In genomic region chr7:64895685-64896101, GRCm38 (mm10) we compare ENCODE assay signal across 14 mouse cellular contexts. TPM values are rescaled to one million over a fixed set of nuclear protein-coding genes. Genes with fewer than 3 reads are reported as not detected.
DNase-seq lines count a peak whose midpoint lies in the region; ATAC-seq lines count a peak whose summit lies in the region.
"Had no signal": no experiment of that assay in that cellular context is flagged by ENCODE, and none has a peak within 500 bp of the region (broad histone marks: within the 10 kb centered on the region; RNA-seq: fewer than 3 reads in every experiment).

No protein-coding gene starts in this region.

- H3K9me3 ChIP-seq in heart, embryonic 10.5 days = no peaks in the 10 kb centered on the region
- H3K9me3 ChIP-seq in midbrain, embryonic 11.5 days (ENCODE audit: control insufficient read depth, low read length) = no peaks in the 10 kb centered on the region
- H3K9me3 ChIP-seq in midbrain, embryonic 14.5 days (ENCODE audit: control insufficient read depth, low read length) = no peaks in the 10 kb centered on the region
- H3K9me3 ChIP-seq in hindbrain, embryonic 14.5 days (ENCODE audit: control insufficient read depth, low read length) = no peaks in the 10 kb centered on the region
- H3K9me3 ChIP-seq in neural tube, embryonic 15.5 days (replicated peaks) = no peaks in the 10 kb centered on the region
- H3K9me3 ChIP-seq: midbrain, embryonic 12.5 days had no signal

- peak; percentile 64 for DNase-seq in heart, embryonic 10.5 days (ENCODE audit: low spot score)
- DNase-seq in heart, postnatal 36 days = no peak
- DNase-seq in midbrain, embryonic 11.5 days (ENCODE audit: low spot score, missing footprints) = peak; percentile 85
- DNase-seq in midbrain, embryonic 14.5 days = no peak
- DNase-seq in hindbrain, embryonic 14.5 days (ENCODE audit: low spot score) = no peak
- DNase-seq in cerebellum, postnatal 36 days = no peak
- DNase-seq in right cerebral cortex, postnatal 14 days = no peak
- DNase-seq: adrenal gland, adult 8-10 months; gastrocnemius, postnatal 25 days; heart, postnatal 10 days; left cerebral cortex, postnatal 4 days had no signal

- no peak overlapping the region for H3K4me3 ChIP-seq in heart, embryonic 10.5 days
- no peak overlapping the region for H3K4me3 ChIP-seq in midbrain, embryonic 11.5 days (ENCODE audit: low read depth, low read length)
- H3K4me3 ChIP-seq in midbrain, embryonic 14.5 days (replicated peaks; ENCODE audit: low read depth, low read length) = no peak overlapping the region
- H3K4me3 ChIP-seq in hindbrain, embryonic 14.5 days (replicated peaks; ENCODE audit: low read length) = no peak overlapping the region
- H3K4me3 ChIP-seq in neural tube, embryonic 15.5 days (replicated peaks) = no peak overlapping the region
- H3K4me3 ChIP-seq: erythroblast, embryonic 14.5 days; midbrain, embryonic 12.5 days had no signal

- WGBS in heart, embryonic 10.5 days = 37% methylated on average over 5 of the region's 5 CpGs
- 51% methylated on average over 5 of the region's 5 CpGs for WGBS in midbrain, embryonic 11.5 days
- 55% methylated on average over 5 of the region's 5 CpGs for WGBS in midbrain, embryonic 14.5 days
- 52% methylated on average over 5 of the region's 5 CpGs for WGBS in hindbrain, embryonic 14.5 days
- WGBS in neural tube, embryonic 15.5 days = 47% methylated on average over 5 of the region's 5 CpGs

- 0 out of 2 replicates have a peak, but pooled peaks cover 4% of the 10 kb centered on the region for H3K4me1 ChIP-seq in heart, embryonic 10.5 days
- H3K4me1 ChIP-seq in midbrain, embryonic 11.5 days (ENCODE audit: control insufficient read depth, insufficient read depth, low read length) = no peaks in the 10 kb centered on the region; the same call in 1 of the 2 replicates
- no peaks in the 10 kb centered on the region; the same call in 1 of the 2 replicates for H3K4me1 ChIP-seq in midbrain, embryonic 14.5 days (ENCODE audit: control insufficient read depth, insufficient read depth, low read length)
- H3K4me1 ChIP-seq in hindbrain, embryonic 14.5 days (replicated peaks; ENCODE audit: control insufficient read depth, insufficient read depth, low read length) = peaks cover 11% of the 10 kb centered on the region
- H3K4me1 ChIP-seq in neural tube, embryonic 15.5 days = peaks cover 18% of the 10 kb centered on the region

- H3K27ac ChIP-seq in heart, embryonic 10.5 days = no peak overlapping the region
- H3K27ac ChIP-seq in midbrain, embryonic 11.5 days (ENCODE audit: low read depth, low read length) = no peak overlapping the region
- H3K27ac ChIP-seq in midbrain, embryonic 14.5 days (replicated peaks; ENCODE audit: low read depth, low read length) = no peak overlapping the region
- H3K27ac ChIP-seq in hindbrain, embryonic 14.5 days = peak overlapping the region; percentile 52
- peak overlapping the region; percentile 33 for H3K27ac ChIP-seq in neural tube, embryonic 15.5 days (replicated peaks)
- H3K27ac ChIP-seq: midbrain, embryonic 12.5 days had no signal

- no peaks in the 10 kb centered on the region for H3K36me3 ChIP-seq in heart, embryonic 10.5 days
- no peaks in the 10 kb centered on the region for H3K36me3 ChIP-seq in midbrain, embryonic 11.5 days (ENCODE audit: control insufficient read depth, insufficient read depth, low read length)
- H3K36me3 ChIP-seq in midbrain, embryonic 14.5 days (ENCODE audit: control insufficient read depth, insufficient read depth, low read length) = no peaks in the 10 kb centered on the region
- H3K36me3 ChIP-seq in hindbrain, embryonic 14.5 days (replicated peaks; ENCODE audit: control insufficient read depth, insufficient read depth) = no peaks in the 10 kb centered on the region
- H3K36me3 ChIP-seq in neural tube, embryonic 15.5 days = no peaks in the 10 kb centered on the region
- H3K36me3 ChIP-seq: midbrain, embryonic 12.5 days had no signal

- H3K27me3 ChIP-seq in heart, embryonic 10.5 days (ENCODE audit: insufficient read depth, poor library complexity, severe bottlenecking) = no peaks in the 10 kb centered on the region
- H3K27me3 ChIP-seq in midbrain, embryonic 11.5 days (ENCODE audit: control insufficient read depth, insufficient read depth, low read length) = no peaks in the 10 kb centered on the region
- H3K27me3 ChIP-seq in midbrain, embryonic 14.5 days (ENCODE audit: control insufficient read depth, insufficient read depth, low read length) = no peaks in the 10 kb centered on the region
- no peaks in the 10 kb centered on the region for H3K27me3 ChIP-seq in hindbrain, embryonic 14.5 days (ENCODE audit: control insufficient read depth, insufficient read depth, low read length)
- no peaks in the 10 kb centered on the region for H3K27me3 ChIP-seq in neural tube, embryonic 15.5 days (replicated peaks)
- H3K27me3 ChIP-seq: midbrain, embryonic 12.5 days had no signal

- no peak overlapping the region for H3K9ac ChIP-seq in midbrain, embryonic 11.5 days (ENCODE audit: low read length)
- no peak overlapping the region for H3K9ac ChIP-seq in midbrain, embryonic 14.5 days (replicated peaks; ENCODE audit: low read length)
- no peak overlapping the region for H3K9ac ChIP-seq in hindbrain, embryonic 14.5 days
- H3K9ac ChIP-seq in neural tube, embryonic 15.5 days (replicated peaks) = no peak overlapping the region
- H3K9ac ChIP-seq: midbrain, embryonic 12.5 days had no signal

- intact Hi-C loops in heart, postnatal 36 days (cut with DNase I) = no loop called here

- H3K4me2 ChIP-seq in midbrain, embryonic 11.5 days = no peak overlapping the region
- H3K4me2 ChIP-seq in midbrain, embryonic 14.5 days (ENCODE audit: low read length) = no peak overlapping the region
- H3K4me2 ChIP-seq in hindbrain, embryonic 14.5 days (replicated peaks) = no peak overlapping the region
- H3K4me2 ChIP-seq in neural tube, embryonic 15.5 days = no peak overlapping the region
- H3K4me2 ChIP-seq: midbrain, embryonic 12.5 days had no signal

- ATAC-seq in midbrain, embryonic 11.5 days (ENCODE audit: low FRiP score) = peak; percentile 57; the same call in 1 of the 2 replicates
- ATAC-seq in midbrain, embryonic 14.5 days (ENCODE audit: low FRiP score, low TSS enrichment) = no peak
- no peak for ATAC-seq in hindbrain, embryonic 14.5 days (ENCODE audit: low FRiP score)
- ATAC-seq in neural tube, embryonic 15.5 days (ENCODE audit: low FRiP score) = peak; percentile 36; the same call in 1 of the 2 replicates

RNA-seq across cellular contexts. Expression of gene Nsmce3, which starts 22.9 kb away (rescaled TPM):
- 8.1 and 10.5 TPM in 2 replicates for polyA plus RNA-seq in heart, embryonic 10.5 days (2016; fragmentation: Nextera tagmentation; extraction: Ambion mirVana)
- 1 to 10 TPM; 3.5 to 3.6 TPM for total RNA-seq in heart, postnatal 36 days (2021)
- polyA plus RNA-seq in midbrain, embryonic 11.5 days (2014; fragmentation: Nextera tagmentation; extraction: Ambion mirVana) = 13.1 and 13.3 TPM in 2 replicates
- 10.7 and 12.3 TPM in 2 replicates for polyA plus RNA-seq in midbrain, embryonic 14.5 days (2014; fragmentation: Nextera tagmentation; extraction: Ambion mirVana)
- polyA plus RNA-seq in hindbrain, embryonic 14.5 days (2014; fragmentation: Nextera tagmentation; extraction: Ambion mirVana) = 11.7 and 12.2 TPM in 2 replicates
- 10.0 and 10.9 TPM in 2 replicates for polyA plus RNA-seq in neural tube, embryonic 15.5 days (2015; fragmentation: Nextera tagmentation; extraction: Ambion mirVana)

Comparison
In these comparisons a context has a peak if more than half of its experiments do, and no peak if none do; other contexts are left out.
1. DNase-seq: peak in heart, embryonic 10.5 days (single experiment) and midbrain, embryonic 11.5 days (single experiment); none in heart, postnatal 36 days (0 of 2), midbrain, embryonic 14.5 days (single experiment), hindbrain, embryonic 14.5 days (single experiment), cerebellum, postnatal 36 days (0 of 2) and right cerebral cortex, postnatal 14 days (single experiment).
2. ATAC-seq: peak in midbrain, embryonic 11.5 days (single experiment) and neural tube, embryonic 15.5 days (single experiment); none in midbrain, embryonic 14.5 days (single experiment) and hindbrain, embryonic 14.5 days (single experiment).
3. H3K27ac ChIP-seq: peak in hindbrain, embryonic 14.5 days (single experiment) and neural tube, embryonic 15.5 days (single experiment); none in heart, embryonic 10.5 days (single experiment), midbrain, embryonic 11.5 days (single experiment) and midbrain, embryonic 14.5 days (single experiment).